Mouse (Mus musculus): ENCODE measurements at regions not wholly inside any gene's neighbourhood (a gene's known extent, or its start where the extent isn't known, plus 50 kb on each side); places are given as distances from the start of the nearest gene placed in this dataset.

GRCm38 (mm10) chr9:15175866-15176265, 63.0 kb upstream of the Vstm5 start:
- no peak for ATAC-seq (replicated peaks; ENCODE audit: poor library complexity)

- no peak for ATAC-seq (replicated peaks; ENCODE audit: poor library complexity)
Observed at GRCm38 (mm10) chr9:15175412-15175811, 63.4 kb upstream of the Vstm5 start.

GRCm38 (mm10) chr9:15170911-15171310, 59.0 kb upstream of the Hephl1 start:
- ATAC-seq (replicated peaks; ENCODE audit: poor library complexity) = no peak

GRCm38 (mm10) chr9:15169714-15170113, 57.8 kb upstream of the Hephl1 start:
- peak; percentile 73 for ATAC-seq (replicated peaks; ENCODE audit: poor library complexity)

GRCm38 (mm10) chr9:15168961-15169360, 57.1 kb upstream of the Hephl1 start:
- ATAC-seq (replicated peaks; ENCODE audit: poor library complexity) = no peak

- ATAC-seq (replicated peaks; ENCODE audit: poor library complexity) = no peak
Observed at GRCm38 (mm10) chr9:15166896-15167295, 55.0 kb upstream of the Hephl1 start.

GRCm38 (mm10) chr9:15166476-15166875, 54.6 kb upstream of the Hephl1 start:
- ATAC-seq (replicated peaks; ENCODE audit: poor library complexity) = no peak
